ENCODE assay signal across 12 mouse cellular contexts in genomic region chr14:20773410-20773809, GRCm38 (mm10). TPM values are rescaled to one million over a fixed set of nuclear protein-coding genes. Genes with fewer than 3 reads are reported as not detected.
DNase-seq lines count a peak whose midpoint lies in the region; ATAC-seq lines count a peak whose summit lies in the region.
"Had no signal": no experiment of that assay in that cellular context is flagged by ENCODE, and none has a peak within 500 bp of the region (broad histone marks: within the 10 kb centered on the region; RNA-seq: fewer than 3 reads in every experiment).

No protein-coding gene starts in this region.

- DNase-seq in cerebellum, postnatal 10 days = peak; percentile 29 to 41
- no peak for DNase-seq in cerebellum, postnatal 14 days
- DNase-seq in heart, postnatal 14 days = no peak
- DNase-seq in fat pad, adult 2 months (ENCODE audit: extremely low read depth, low read depth, low spot score) = peak; percentile 86
- DNase-seq in adrenal gland, adult 8-10 months = no peak
- DNase-seq: cerebellum, adult 9-10 months; liver, postnatal 0 days; right cerebral cortex, postnatal 4 days had no signal

- H3K27me3 ChIP-seq in heart, embryonic 16.5 days (ENCODE audit: control insufficient read depth, insufficient read depth, low read length) = no peaks in the 10 kb centered on the region
- no peaks in the 10 kb centered on the region for H3K27me3 ChIP-seq in kidney, embryonic 15.5 days

- 65% methylated on average over 3 of the region's 3 CpGs for WGBS in heart, embryonic 16.5 days
- 55% methylated on average over 3 of the region's 3 CpGs for WGBS in kidney, embryonic 15.5 days

- H3K9me3 ChIP-seq in heart, embryonic 16.5 days (replicated peaks; ENCODE audit: control insufficient read depth, low read length) = no peaks in the 10 kb centered on the region
- H3K9me3 ChIP-seq in kidney, embryonic 15.5 days (replicated peaks) = no peaks in the 10 kb centered on the region

- peak overlapping the region; percentile 77 for H3K27ac ChIP-seq in heart, embryonic 16.5 days (ENCODE audit: low read length)
- 0 out of 2 replicates have a peak overlapping the region, but pooled peaks have one; percentile 2 for H3K27ac ChIP-seq in kidney, embryonic 15.5 days

- H3K9ac ChIP-seq in heart, embryonic 16.5 days (ENCODE audit: low read length) = 0 out of 2 replicates have a peak overlapping the region, but pooled peaks have one; percentile 49
- H3K9ac ChIP-seq in kidney, embryonic 15.5 days = no peak overlapping the region
- H3K9ac ChIP-seq: liver, postnatal 0 days had no signal

- peaks cover 16% of the 10 kb centered on the region for H3K36me3 ChIP-seq in heart, embryonic 16.5 days (ENCODE audit: control insufficient read depth, insufficient read depth)
- peaks cover 49% of the 10 kb centered on the region for H3K36me3 ChIP-seq in kidney, embryonic 15.5 days

- no peak overlapping the region for H3K4me3 ChIP-seq in heart, embryonic 16.5 days (ENCODE audit: low read length)
- H3K4me3 ChIP-seq in kidney, embryonic 15.5 days (replicated peaks) = no peak overlapping the region

- H3K4me2 ChIP-seq in heart, embryonic 16.5 days (ENCODE audit: low read depth, low read length) = no peak overlapping the region
- no peak overlapping the region for H3K4me2 ChIP-seq in kidney, embryonic 15.5 days

- ATAC-seq in heart, embryonic 16.5 days (replicated peaks; ENCODE audit: extremely low read depth, insufficient read depth, low FRiP score) = no peak
- no peak for ATAC-seq in kidney, embryonic 15.5 days (replicated peaks; ENCODE audit: low FRiP score)
- ATAC-seq in megakaryocyte, adult 5-6 weeks (ENCODE audit: poor library complexity, severe bottlenecking) = no peak
- ATAC-seq: forebrain, embryonic 16.5 days; liver, postnatal 0 days had no signal

- intact Hi-C loops in heart, postnatal 14 days (cut with DNase I) = no loop called here

- H3K4me1 ChIP-seq in heart, embryonic 16.5 days (ENCODE audit: control insufficient read depth, insufficient read depth, low read length) = peaks cover 45% of the 10 kb centered on the region
- H3K4me1 ChIP-seq in kidney, embryonic 15.5 days = peaks cover 40% of the 10 kb centered on the region

RNA-seq across cellular contexts. Expression of gene Camk2g, which starts 20.5 kb away (rescaled TPM):
- 81.5 and 103 TPM in 2 replicates for polyA plus RNA-seq in heart, embryonic 16.5 days (2015; fragmentation: Nextera tagmentation; extraction: Ambion mirVana)
- total RNA-seq in heart, postnatal 14 days (2021) = 10 to 100 TPM; 40.8 to 42.3 TPM
- polyA plus RNA-seq in kidney, embryonic 15.5 days (2015; fragmentation: Nextera tagmentation; extraction: Ambion mirVana) = 39.6 and 48.4 TPM in 2 replicates
- total RNA-seq in adrenal gland, adult 8-10 months (2022) = 10 to 100 TPM; 63.3 to 74.9 (median 69.1) TPM
- total RNA-seq in megakaryocyte, adult 5-6 weeks (2015) = 24.0 and 24.3 TPM in 2 replicates
- total RNA-seq in megakaryocyte, adult 5-6 weeks (2017) = 50.1 and 61.1 TPM in 2 replicates

RNA-seq across cellular contexts. Expression of gene Ndst2, which starts 39.0 kb away (rescaled TPM):
- polyA plus RNA-seq in heart, embryonic 16.5 days (2015; fragmentation: Nextera tagmentation; extraction: Ambion mirVana) = 16.2 and 17.2 TPM in 2 replicates
- 10 to 100 TPM; 13.6 to 15.4 TPM for total RNA-seq in heart, postnatal 14 days (2021)
- 27.3 and 31.6 TPM in 2 replicates for polyA plus RNA-seq in kidney, embryonic 15.5 days (2015; fragmentation: Nextera tagmentation; extraction: Ambion mirVana)
- total RNA-seq in adrenal gland, adult 8-10 months (2022) = 10 to 100 TPM; 27.7 to 51.1 (median 34.4) TPM
- total RNA-seq in megakaryocyte, adult 5-6 weeks (2015) = 55.7 and 60.3 TPM in 2 replicates
- total RNA-seq in megakaryocyte, adult 5-6 weeks (2017) = 14.0 and 19.5 TPM in 2 replicates

Comparison
In these comparisons a context has a peak if more than half of its experiments do, and no peak if none do; other contexts are left out.
1. DNase-seq: peak in cerebellum, postnatal 10 days (2 of 2) and fat pad, adult 2 months (single experiment); none in cerebellum, postnatal 14 days (0 of 2), heart, postnatal 14 days (0 of 2) and adrenal gland, adult 8-10 months (single experiment).